Mouse (Mus musculus): ENCODE data around the gene Chgb.

DNA sequence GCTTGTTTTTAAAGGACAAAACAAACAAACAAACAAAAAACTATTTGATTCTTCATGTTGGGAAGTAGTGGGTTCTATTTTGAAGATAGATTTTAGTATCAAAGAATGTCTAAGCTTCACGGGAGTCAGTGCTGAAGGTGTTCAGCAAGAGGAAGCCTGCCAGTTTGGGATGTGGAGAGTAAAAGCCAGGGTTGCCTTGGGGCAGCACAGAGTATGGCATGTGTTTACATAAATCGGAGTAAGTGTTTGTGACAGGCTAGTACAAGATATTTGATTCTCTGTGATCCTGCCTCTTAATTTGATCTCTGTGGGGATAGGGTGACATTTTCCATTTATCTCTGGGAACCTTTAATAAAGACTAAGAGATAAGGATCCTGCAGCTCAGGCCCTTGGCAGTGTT lies 28.7 kb upstream of the Chgb start:
- TF ChIP-seq POLR2A (IDR thresholded peaks at IDR 0.05; ENCODE audit: borderline replicate concordance, low read depth, low read length) = no peak
- no peak for TF ChIP-seq CTCF (IDR thresholded peaks at IDR 0.05; ENCODE audit: low read depth, low read length)

All from bone marrow macrophage, adult 2 months (primary cell).